Mouse (Mus musculus): Measurements from ENCODE around the gene Thrsp. TPM values are rescaled to one million over a fixed set of nuclear protein-coding genes. Genes with fewer than 3 reads are reported as not detected.

The Thrsp gene
- total RNA-seq, 2 experiments from 2014 or later = 10.0 to 15.1 TPM

DNA sequence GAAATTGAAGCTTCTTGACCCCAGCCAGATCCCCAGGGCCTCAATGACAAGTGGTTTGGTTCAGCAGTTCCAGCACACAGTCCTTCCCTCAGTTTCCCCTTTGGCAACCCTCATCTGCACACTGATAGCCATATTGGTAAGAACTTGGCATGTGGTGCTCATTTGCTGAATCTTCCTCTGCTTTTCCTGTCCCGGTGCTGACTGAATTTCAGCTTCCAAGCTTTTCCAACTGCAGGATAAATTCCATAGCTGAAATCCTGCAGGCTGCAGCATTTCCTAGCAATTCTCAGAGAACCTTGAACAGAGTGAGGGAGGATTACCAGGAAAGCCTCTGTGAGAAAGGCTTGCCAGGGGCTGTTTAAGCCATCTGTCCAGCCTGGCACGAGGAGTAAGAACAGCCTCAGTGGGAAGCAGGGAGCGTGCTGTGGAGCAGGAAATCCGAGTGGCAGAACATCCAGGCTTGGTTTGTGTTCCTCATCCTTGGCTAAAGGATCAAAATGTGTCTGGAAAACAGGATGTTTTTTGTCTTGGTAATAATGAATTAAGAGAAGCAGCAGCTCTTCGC lies 30.6 kb downstream of the Thrsp start:
- DNase-seq (ENCODE audit: low spot score in 2 of 2) = peak; percentile 81 to 87

DNA sequence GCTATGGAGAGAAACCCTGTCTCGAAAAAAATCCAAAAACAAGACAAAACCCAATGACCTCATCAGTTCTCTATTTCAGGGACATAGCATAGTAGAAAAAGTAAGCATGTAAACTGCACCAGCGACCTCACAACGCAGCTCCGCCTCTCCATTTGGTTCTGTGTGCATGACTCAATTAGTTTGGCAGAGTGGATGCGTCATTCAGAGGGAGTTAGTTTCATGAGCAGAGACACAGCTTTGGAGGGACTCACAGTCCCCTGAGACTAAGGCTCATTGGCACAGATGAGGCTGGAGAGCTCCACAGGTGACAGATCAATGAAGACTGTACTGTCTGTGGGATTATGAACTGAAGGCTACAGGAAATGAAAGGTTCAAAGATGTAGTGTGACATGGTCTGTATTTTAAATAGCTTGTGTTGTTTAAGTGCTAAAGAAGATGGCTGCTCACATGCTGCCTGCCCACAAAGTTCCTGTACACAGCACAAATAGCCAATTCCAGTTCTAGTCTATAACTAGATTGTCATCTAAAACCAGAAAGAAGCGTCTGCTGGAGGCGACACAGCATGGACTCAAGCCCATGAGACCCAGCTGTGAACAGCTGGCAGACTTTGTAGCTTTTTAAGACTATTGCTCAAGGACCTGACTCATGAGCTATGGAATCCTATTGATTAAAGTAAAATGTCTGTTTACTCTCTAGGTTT lies 31.3 kb downstream of the Thrsp start:
- intact Hi-C loops (cut with DNase I) = loop anchor here (2.0 kb wide), 1 partner anchor 41 kb away; no protein-coding TSS in a partner anchor
- no peak for DNase-seq (ENCODE audit: low spot score in 2 of 2)

More for the DNA sequence above, 30.6 kb downstream of the Thrsp start:
- intact Hi-C loops (cut with DNase I) = loop anchor here (2.0 kb wide), 1 partner anchor 42 kb away; no protein-coding TSS in a partner anchor

DNA sequence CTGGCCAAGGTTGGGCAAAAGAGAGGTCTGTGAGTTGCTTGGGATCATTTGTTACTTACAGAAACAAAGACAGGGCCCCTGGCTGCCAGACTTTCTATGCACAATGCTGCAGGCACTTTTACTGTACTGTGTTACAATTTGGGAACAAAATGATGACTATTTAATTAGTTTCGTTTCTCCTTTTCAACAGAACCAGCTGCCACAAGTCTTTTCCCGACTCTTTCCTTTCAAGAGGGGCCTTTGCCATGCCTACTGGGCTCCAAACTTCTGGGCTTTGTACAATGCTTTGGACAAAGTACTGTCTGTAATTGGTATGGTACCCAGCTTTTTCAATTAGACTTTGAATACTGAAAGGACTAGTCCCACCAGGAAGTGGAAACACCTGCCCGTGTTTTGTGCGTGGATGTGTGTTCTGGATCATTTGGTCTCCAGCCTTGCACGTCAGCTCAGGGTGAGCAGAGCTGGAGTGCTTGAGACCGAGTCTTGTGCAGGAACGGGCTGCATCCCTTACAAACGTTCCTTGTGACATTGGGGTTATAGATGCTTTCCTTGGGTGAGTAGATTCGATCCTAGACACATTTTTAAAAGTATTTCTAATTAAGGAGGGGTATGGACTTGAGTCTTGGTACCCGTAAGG lies 33.9 kb downstream of the Thrsp start:
- intact Hi-C loops (cut with DNase I) = no loop called here
- no peak for DNase-seq (ENCODE audit: low spot score in 2 of 2)

DNA sequence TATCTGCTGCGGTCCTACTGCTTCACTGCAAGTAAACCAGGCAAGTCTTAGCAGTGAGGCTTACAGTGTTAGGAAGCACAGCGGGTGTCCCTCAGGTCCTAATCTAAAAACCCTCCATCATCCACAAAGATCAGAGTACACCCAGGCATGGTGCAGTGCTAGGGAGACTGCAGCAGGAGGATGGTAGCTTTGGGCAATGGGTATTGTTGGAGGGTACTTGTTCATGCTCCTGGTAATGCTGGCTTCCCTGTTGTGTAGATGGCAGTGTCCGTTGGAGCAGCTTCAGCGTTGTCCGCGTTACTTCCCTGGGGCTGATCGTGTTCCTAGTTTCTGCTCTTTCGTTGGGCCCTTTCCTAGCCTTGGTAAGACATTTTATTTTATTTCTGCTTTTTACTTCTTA lies 34.9 kb downstream of the Thrsp start:
- intact Hi-C loops (cut with DNase I) = no loop called here

DNA sequence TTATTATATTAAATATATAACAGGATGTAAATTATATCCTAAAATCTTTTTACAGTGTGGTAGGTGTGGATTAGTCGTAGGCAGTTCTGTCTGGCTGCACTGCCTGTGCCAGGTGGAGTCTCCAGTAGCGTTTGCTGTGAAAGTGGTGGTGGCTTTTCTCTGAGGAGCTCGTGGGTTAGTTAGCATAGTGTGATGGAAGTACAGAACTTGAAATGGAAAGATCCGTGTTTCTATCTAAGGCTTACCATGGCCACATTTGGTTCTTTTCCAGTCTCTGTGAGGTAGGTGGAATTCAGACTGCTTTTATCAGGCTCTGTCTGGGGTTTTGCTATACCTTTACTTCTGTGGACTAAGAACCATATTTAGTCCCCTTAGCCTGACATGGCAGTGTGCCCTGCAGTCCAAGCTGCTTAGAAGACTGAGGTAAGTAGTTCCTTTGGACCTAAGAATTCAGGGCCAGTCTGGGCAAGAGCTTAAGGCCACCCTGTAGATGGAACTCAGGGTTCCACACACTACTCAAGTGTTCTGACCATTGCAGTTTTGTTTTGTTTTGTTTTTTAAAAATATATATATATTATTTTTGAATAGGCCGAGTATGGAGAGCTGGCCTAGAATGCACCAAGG lies 36.9 kb downstream of the Thrsp start:
- intact Hi-C loops (cut with DNase I) = no loop called here
- DNase-seq (ENCODE audit: low spot score in 2 of 2) = no peak

More for the DNA sequence above, 34.9 kb downstream of the Thrsp start:
- no peak for DNase-seq (ENCODE audit: low spot score in 2 of 2)

DNA sequence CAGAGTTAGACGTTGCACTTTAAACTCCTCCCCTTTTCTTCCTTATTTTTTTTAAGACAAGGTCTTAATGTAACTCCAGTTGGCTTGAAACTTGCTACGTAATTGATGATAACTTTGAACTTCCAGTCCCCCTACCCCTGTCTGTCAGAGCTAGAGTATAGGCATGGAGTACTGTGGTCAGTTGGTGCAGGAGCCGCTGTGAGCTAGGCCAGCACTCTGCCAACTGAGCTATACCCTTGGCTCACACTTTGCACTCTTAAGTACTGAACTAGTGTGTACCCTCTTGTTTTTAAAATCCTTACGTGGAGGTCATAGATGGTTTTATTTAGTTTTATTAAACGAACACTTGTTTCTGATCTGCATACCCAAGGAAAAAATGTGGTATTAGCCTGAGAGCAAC lies 38.2 kb downstream of the Thrsp start:
- intact Hi-C loops (cut with DNase I) = no loop called here
- DNase-seq (ENCODE audit: low spot score in 2 of 2) = no peak

DNA sequence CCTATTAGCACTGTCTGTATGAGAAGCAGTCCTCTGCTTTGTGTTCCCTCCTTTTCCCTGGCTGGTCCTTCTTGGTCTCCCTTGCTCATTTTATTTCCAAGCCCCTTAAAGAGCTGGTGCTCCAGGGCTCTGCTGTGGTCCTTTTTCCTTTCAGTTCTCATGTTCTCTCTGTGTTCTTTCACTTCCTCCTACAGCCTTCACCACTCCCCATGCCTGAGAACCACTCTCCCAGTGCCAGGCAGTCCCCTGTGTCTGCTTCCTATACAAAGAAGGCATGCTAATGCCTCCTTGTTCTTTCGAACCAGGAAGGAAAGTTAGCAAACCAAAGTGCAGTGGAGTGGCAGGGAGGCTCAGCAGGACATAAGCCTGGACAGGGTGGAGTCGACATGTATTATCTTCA lies 41.6 kb downstream of the Thrsp start:
- DNase-seq (ENCODE audit: low spot score in 2 of 2) = no peak
- intact Hi-C loops (cut with DNase I) = no loop called here

DNA sequence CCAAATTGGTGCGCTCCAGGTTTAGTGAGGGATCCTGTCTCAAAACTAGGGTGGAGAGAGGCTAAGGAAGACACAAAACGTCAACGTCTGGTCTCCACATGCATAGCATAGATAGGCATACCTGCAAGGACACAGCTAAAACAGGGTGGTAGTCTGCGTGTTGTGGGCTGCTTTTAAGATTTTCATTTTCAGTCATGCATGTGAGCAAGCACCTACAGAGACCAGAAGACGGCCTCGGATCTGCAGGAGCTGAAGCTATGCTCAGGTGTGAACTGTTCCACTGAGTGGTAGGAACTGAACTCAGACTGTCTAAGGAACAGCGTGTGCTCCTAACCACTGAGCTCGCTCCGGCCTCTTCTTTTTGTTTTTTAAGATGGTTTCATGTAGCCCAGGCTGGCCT lies 42.4 kb downstream of the Thrsp start:
- no peak for DNase-seq (ENCODE audit: low spot score in 2 of 2)
- intact Hi-C loops (cut with DNase I) = no loop called here

DNA sequence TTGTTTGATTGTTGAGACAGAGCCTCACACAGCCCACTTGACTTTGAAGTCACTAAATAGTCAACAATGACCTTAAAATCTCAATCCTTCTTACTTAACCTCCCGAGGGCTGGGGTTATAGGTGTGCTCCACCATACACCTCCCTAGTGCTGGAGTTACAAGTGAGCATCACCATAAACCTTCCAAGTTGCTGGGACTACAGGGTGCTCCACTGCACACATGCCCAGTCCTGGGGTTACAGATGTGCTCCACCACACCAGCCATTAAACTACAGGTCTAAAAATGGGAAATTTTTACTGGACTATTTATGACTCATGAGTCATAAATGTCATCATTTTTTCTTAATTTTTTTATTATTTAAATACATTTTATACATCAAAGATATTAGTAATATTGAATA lies 51.6 kb downstream of the Thrsp start:
- DNase-seq (ENCODE audit: low spot score in 2 of 2) = no peak
- intact Hi-C loops (cut with DNase I) = no loop called here

Other genes with a start within 250 kb of the Thrsp start
- 10 to 100 TPM; 12.2 to 13.5 TPM for gene Usp35, start 85.7 kb downstream of the Thrsp start, total RNA-seq (2021)
- 10 to 100 TPM; 10.7 TPM for gene Kctd21, start 85.4 kb downstream of the Thrsp start, total RNA-seq (2021)
- gene Alg8, start 46.1 kb downstream of the Thrsp start, total RNA-seq (2021) = 10 to 100 TPM in 1 of 2 experiments, 1 to 10 TPM in 1; 8.5 to 13.0 TPM
- 100 to 1,000 TPM; 242 to 265 TPM for gene Ndufc2, start 17.7 kb downstream of the Thrsp start, total RNA-seq (2021)
- 1 to 10 TPM; 2.2 to 2.8 TPM for gene Kctd14, start 33.6 kb upstream of the Thrsp start, total RNA-seq (2021)
- gene Ints4, start 63.2 kb upstream of the Thrsp start, total RNA-seq (2021) = 10 to 100 TPM; 27.2 to 27.3 TPM
- 10 to 100 TPM; 29.6 to 31.5 TPM for gene Aamdc, start 161.8 kb upstream of the Thrsp start, total RNA-seq (2021)
- gene Rsf1, start 162.2 kb upstream of the Thrsp start, total RNA-seq (2021) = 10 to 100 TPM; 37.3 to 40.4 TPM